Mouse (Mus musculus) inflammation-experienced regulatory T-cells, adult 6 months (primary cell): ENCODE measurements at regions not wholly inside any gene's neighbourhood (a gene's known extent, or its start where the extent isn't known, plus 50 kb on each side); places are given as distances from the start of the nearest gene placed in this dataset.
"Not testable (repeated sequence)": the region's sequence is repeated elsewhere in the genome, so short reads cannot be mapped to it uniquely, and the experiment has no call there.

Source experiments
- ATAC-seq: one replicate; pipeline ENCODE4 v1.8.0; 2017

DNA sequence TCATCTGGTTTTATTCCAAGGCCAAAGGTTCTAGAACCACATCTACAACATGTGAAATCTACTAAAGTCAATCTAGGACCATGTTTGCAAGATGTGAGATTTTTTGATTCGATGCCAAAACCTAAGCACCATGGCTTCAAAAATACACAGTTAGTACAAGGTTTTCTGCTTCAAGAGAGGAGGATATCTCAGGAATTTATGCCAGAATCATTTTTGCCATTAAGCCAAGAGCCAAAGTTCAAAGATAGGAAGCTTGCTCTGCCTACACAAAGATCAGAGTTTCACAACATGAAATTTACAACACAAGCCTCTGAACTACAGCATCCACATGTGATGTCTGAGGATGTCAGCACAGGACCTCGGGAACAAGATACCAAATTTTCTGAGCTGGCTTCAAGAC is 103.2 kb upstream of the Kmt2e start:
- no peak for ATAC-seq

DNA sequence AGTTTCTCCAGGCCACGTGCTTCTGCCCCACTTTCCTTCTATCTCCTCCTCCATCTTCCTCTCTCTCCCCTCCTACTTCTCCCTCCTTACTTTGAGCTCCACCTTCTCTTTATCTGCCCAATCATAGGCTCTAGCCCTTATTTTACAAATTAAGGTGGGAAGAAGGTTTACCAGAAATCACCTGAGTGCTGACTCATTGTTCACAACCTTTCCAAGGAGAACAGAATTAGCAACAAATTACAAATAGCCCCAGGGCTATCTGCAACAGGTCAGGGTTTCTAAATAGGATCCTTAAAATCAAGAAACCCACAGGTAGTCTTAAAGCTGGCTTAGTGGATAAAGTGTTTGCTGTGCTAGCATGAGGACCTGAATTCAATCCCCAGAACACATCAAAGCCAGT is 87.0 kb upstream of the Kmt2e start:
- no peak for ATAC-seq

- ATAC-seq = peak; percentile 60
These were observed 83.6 kb upstream of the Kmt2e start for GRCm38 (mm10) chr5:23350647-23351046.

GRCm38 (mm10) chr5:23362412-23362811 is 71.8 kb upstream of the Kmt2e start:
- not testable (repeated sequence) for ATAC-seq
